Mouse (Mus musculus) lung, adult 2 months (tissue): ENCODE data around the gene Ldb3. TPM values are rescaled to one million over a fixed set of nuclear protein-coding genes. Genes with fewer than 3 reads are reported as not detected.
A peak's percentile ranks its signal among the peaks of the same experiment; 100 is the strongest.

ENCODE experiments used
- DNase-seq: peaks from one replicate; pipeline ENCODE4 v3.0.0; 2022
- H3K4me1 ChIP-seq: fragments of 200-500 bp; 2 replicates; pipeline ENCODE4 v1.6.1; 2011; ENCODE audit warnings: low read length; ENCODE audit not compliant: control insufficient read depth, insufficient read depth
- H3K4me3 ChIP-seq: fragments of 200-500 bp; replicated peaks from 2 replicates; pipeline ENCODE3; 2011; ENCODE audit warnings: low read depth, mild to moderate bottlenecking, control low read depth, low read length; ENCODE audit errors: extremely low read depth
- CTCF ChIP-seq: fragments of 200-500 bp; IDR thresholded peaks from 2 replicates; pipeline ENCODE4 v1.5.1; 2011; ENCODE audit warnings: mild to moderate bottlenecking, low read length, control low read depth; ENCODE audit not compliant: insufficient read depth
- POLR2A ChIP-seq: fragments of 200-500 bp; IDR thresholded peaks from 2 replicates; pipeline ENCODE4 v1.6.1; 2011; ENCODE audit warnings: low read depth, mild to moderate bottlenecking, control low read depth, low read length, borderline replicate concordance; ENCODE audit errors: extremely low read depth
- WGBS: fragments of 180-500 bp; shearing (Covaris S2); methylation state at CpG from one replicate; pipeline ENCODE4 v1.1.7; 2018; 5-methylcytosine and 5-hydroxymethylcytosine counted together
- polyA plus RNA-seq: library from polyadenylated mRNA; depleted of rRNA; stranded (reverse); fragments of >200 nt; gene quantifications from 2 replicates; pipeline ENCODE4 v1.2.3, GENCODE M21; 2012

The Ldb3 gene
- polyA plus RNA-seq, 1 experiment = 81.2 TPM

- 50% methylated on average over 5 of the region's 5 CpGs for WGBS
- Histone ChIP-seq H3K4me3 (no peak overlapping the region), H3K4me1 (no peaks in the 10 kb centered on the region)
- TF ChIP-seq CTCF = no peak
- no peak for TF ChIP-seq POLR2A
- DNase-seq = no peak
Observed at GRCm38 (mm10) chr14:34564646-34565045, 23.8 kb downstream of the Ldb3 start.

GRCm38 (mm10) chr14:34562393-34562792 lies 26.1 kb downstream of the Ldb3 start:
- DNase-seq = no peak
- 18% methylated on average over 2 of the region's 2 CpGs for WGBS
- Histone ChIP-seq H3K4me3 (no peak overlapping the region), H3K4me1 (no peaks in the 10 kb centered on the region)
- TF ChIP-seq POLR2A (no peak), CTCF (no peak)

- TF ChIP-seq CTCF (no peak), POLR2A (no peak)
- no peak overlapping the region for H3K4me3 ChIP-seq
- H3K4me1 ChIP-seq = no peaks in the 10 kb centered on the region
- DNase-seq = no peak
- 80% methylated on average over 8 of the region's 8 CpGs for WGBS
Observed at GRCm38 (mm10) chr14:34561647-34562046, 26.8 kb downstream of the Ldb3 start.

- TF ChIP-seq CTCF = no peak
- TF ChIP-seq POLR2A = no peak
- no peak for DNase-seq
- Histone ChIP-seq H3K4me1 (no peaks in the 10 kb centered on the region), H3K4me3 (no peak overlapping the region)
- 84% methylated on average over 9 of the region's 9 CpGs for WGBS
Observed at GRCm38 (mm10) chr14:34558947-34559346, 29.5 kb downstream of the Ldb3 start.

- TF ChIP-seq CTCF (no peak), POLR2A (no peak)
- 73% methylated on average over 13 of the region's 13 CpGs for WGBS
- no peak overlapping the region for H3K4me3 ChIP-seq
- no peaks in the 10 kb centered on the region for H3K4me1 ChIP-seq
- DNase-seq = no peak
Observed at GRCm38 (mm10) chr14:34555211-34555610, 33.3 kb downstream of the Ldb3 start.

GRCm38 (mm10) chr14:34554047-34554446 lies 34.4 kb downstream of the Ldb3 start:
- H3K4me1 ChIP-seq = no peaks in the 10 kb centered on the region
- no peak for DNase-seq
- H3K4me3 ChIP-seq = no peak overlapping the region
- 43% methylated on average over 3 of the region's 3 CpGs for WGBS
- TF ChIP-seq POLR2A (no peak), CTCF (no peak)

GRCm38 (mm10) chr14:34553470-34553869 lies 35.0 kb downstream of the Ldb3 start:
- Histone ChIP-seq H3K4me1 (no peaks in the 10 kb centered on the region), H3K4me3 (no peak overlapping the region)
- WGBS = 74% methylated on average over 6 of the region's 6 CpGs
- no peak for TF ChIP-seq POLR2A
- TF ChIP-seq CTCF = no peak
- no peak for DNase-seq

GRCm38 (mm10) chr14:34552226-34552625 lies 36.3 kb downstream of the Ldb3 start:
- DNase-seq = no peak
- no peak for TF ChIP-seq POLR2A
- no peak for TF ChIP-seq CTCF
- H3K4me3 ChIP-seq = no peak overlapping the region
- no peaks in the 10 kb centered on the region for H3K4me1 ChIP-seq
- WGBS = 87% methylated on average over 5 of the region's 5 CpGs

- TF ChIP-seq CTCF (peak; percentile 47), POLR2A (no peak)
- peak; percentile 75 for DNase-seq
Observed at GRCm38 (mm10) chr14:34549004-34549671, 39.3 kb downstream of the Ldb3 start.

GRCm38 (mm10) chr14:34548391-34549001 lies 40.0 kb downstream of the Ldb3 start:
- Histone ChIP-seq H3K4me1 (no peaks in the 10 kb centered on the region), H3K4me3 (peak overlapping the region; percentile 60)
- DNase-seq = peak; percentile 65
- TF ChIP-seq POLR2A (no peak), CTCF (no peak)
- WGBS = 3% methylated on average over 27 of the region's 27 CpGs

More at GRCm38 (mm10) chr14:34549004-34549671, 39.3 kb downstream of the Ldb3 start:
- under 1% methylated on average over 55 of the region's 55 CpGs for WGBS
- no peaks in the 10 kb centered on the region for H3K4me1 ChIP-seq
- H3K4me3 ChIP-seq = peak overlapping the region; percentile 65
